ENCODE assay signal across 8 mouse cellular contexts in the genomic region with DNA sequence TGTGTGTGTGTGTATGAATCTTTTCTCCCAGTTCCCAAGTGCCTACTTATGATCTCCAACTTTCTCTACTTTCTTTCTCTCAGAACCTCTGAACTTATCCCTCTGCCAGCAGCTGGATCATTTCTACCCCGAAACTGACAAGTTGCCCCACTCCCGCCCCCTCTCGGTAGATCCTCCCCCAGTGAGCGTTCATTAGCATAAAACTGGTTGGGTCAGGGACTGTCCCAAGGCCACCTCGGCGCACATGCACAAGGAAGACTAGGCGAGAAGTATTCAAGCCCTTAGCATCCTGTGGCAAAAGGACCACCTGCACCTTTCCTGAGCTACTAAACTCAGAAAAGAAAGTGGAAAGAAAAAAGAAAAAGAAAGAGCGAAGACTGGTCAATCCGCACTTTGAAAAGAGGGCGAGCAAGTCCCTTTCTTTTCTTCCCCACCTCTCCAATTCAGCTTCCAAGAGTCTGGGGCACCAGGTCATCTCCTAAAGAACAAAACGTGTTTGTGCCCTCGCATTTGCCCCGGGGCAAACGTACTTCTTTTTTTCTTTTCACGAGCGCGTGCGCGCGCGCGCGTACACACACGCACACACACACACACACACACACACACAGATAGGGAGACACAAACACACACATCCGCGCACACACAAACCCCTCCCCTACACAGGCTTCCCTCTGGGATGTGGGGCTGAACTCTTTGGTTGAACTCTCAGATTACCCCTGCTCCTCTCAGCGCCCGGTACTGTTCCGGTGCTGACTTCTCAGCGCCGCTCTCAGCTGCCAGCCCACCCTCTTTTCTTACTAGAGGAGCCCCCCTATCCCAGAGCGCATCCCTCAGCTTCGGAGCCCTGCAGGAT. TPM values are rescaled to one million over a fixed set of nuclear protein-coding genes. Genes with fewer than 3 reads are reported as not detected.
A peak's percentile ranks its signal among the peaks of the same experiment; 100 is the strongest.
DNase-seq lines count a peak whose midpoint lies in the region; ATAC-seq lines count a peak whose summit lies in the region.

No protein-coding gene starts in this region.

- H3K36me3 ChIP-seq in embryonic facial prominence, embryonic 14.5 days (ENCODE audit: control insufficient read depth, insufficient read depth, low read length), result no peaks in the 10 kb centered on the region
- H3K36me3 ChIP-seq in megakaryocyte, embryonic 14.5 days (replicated peaks; ENCODE audit: low read length), result no peaks in the 10 kb centered on the region

- 1% methylated on average over 33 of the region's 33 CpGs for WGBS in embryonic facial prominence, embryonic 14.5 days

- DNase-seq in thymus, postnatal 4 days, result peak; percentile 7
- no peak for DNase-seq in thymus, postnatal 0 days (ENCODE audit: low spot score)
- peak; percentile 68 for DNase-seq in embryonic facial prominence, embryonic 14.5 days (ENCODE audit: low spot score)
- peak; percentile 43 to 51 for DNase-seq in heart, postnatal 10 days
- DNase-seq in kidney, postnatal 36 days, result peak; percentile 82 to 86
- DNase-seq in spleen, postnatal 10 days (ENCODE audit: low spot score in 2 of 2), result peak; percentile 24 to 65
- no peak for DNase-seq in frontal cortex, postnatal 10 days (ENCODE audit: low spot score in 2 of 2)

- H3K4me1 ChIP-seq in embryonic facial prominence, embryonic 14.5 days (ENCODE audit: control insufficient read depth, insufficient read depth, low read length), result no peaks in the 10 kb centered on the region
- H3K4me1 ChIP-seq in megakaryocyte, embryonic 14.5 days, result peaks cover 23% of the 10 kb centered on the region

- H3K4me3 ChIP-seq in embryonic facial prominence, embryonic 14.5 days (ENCODE audit: low read depth, low read length), result peak overlapping the region; percentile 74
- H3K4me3 ChIP-seq in megakaryocyte, embryonic 14.5 days (replicated peaks), result peak overlapping the region; percentile 97

- no peaks in the 10 kb centered on the region for H3K9me3 ChIP-seq in embryonic facial prominence, embryonic 14.5 days (ENCODE audit: control insufficient read depth, low read length)
- no peaks in the 10 kb centered on the region for H3K9me3 ChIP-seq in megakaryocyte, embryonic 14.5 days

- H3K27ac ChIP-seq in embryonic facial prominence, embryonic 14.5 days (replicated peaks; ENCODE audit: low read depth, low read length), result peak overlapping the region; percentile 78

- intact Hi-C loops in heart, postnatal 10 days (cut with DNase I), result loop anchor here (10.0 kb wide), 2 partner anchors 133 to 353 kb away; no protein-coding TSS in a partner anchor

- H3K9ac ChIP-seq in embryonic facial prominence, embryonic 14.5 days (ENCODE audit: low read depth, low read length), result peak overlapping the region; percentile 73

- peak overlapping the region; percentile 96 for H3K4me2 ChIP-seq in embryonic facial prominence, embryonic 14.5 days (ENCODE audit: low read depth, low read length)

- peak; percentile 51 for ATAC-seq in embryonic facial prominence, embryonic 14.5 days (ENCODE audit: low read depth)

- H3K27me3 ChIP-seq in embryonic facial prominence, embryonic 14.5 days (replicated peaks; ENCODE audit: control insufficient read depth, insufficient read depth, low read length), result peaks cover 5% of the 10 kb centered on the region; the same call in 1 of the 2 replicates
- H3K27me3 ChIP-seq in megakaryocyte, embryonic 14.5 days (replicated peaks), result peaks cover 9% of the 10 kb centered on the region

RNA-seq across cellular contexts. Expression of gene Dach1, which starts 2.2 kb away (rescaled TPM):
- 0.26 and 0.38 TPM in 2 replicates for polyA plus RNA-seq in thymus, postnatal 0 days (2015; fragmentation: Nextera tagmentation; extraction: Ambion mirVana)
- polyA plus RNA-seq in embryonic facial prominence, embryonic 14.5 days (2014; fragmentation: Nextera tagmentation; extraction: Ambion mirVana), result 4.1 and 4.5 TPM in 2 replicates
- total RNA-seq in heart, postnatal 10 days (2021), result 10 to 100 TPM; 21.5 to 25.6 TPM
- 0.49 TPM in 1 of 2 replicates, not detected in the other for polyA plus RNA-seq in megakaryocyte, embryonic 14.5 days (2012; ENCODE audit: insufficient read depth, low replicate concordance)

Comparison
In these comparisons a context has a peak if more than half of its experiments do, and no peak if none do; other contexts are left out.
1. DNase-seq: peak in thymus, postnatal 4 days (single experiment), embryonic facial prominence, embryonic 14.5 days (single experiment), heart, postnatal 10 days (2 of 2), kidney, postnatal 36 days (2 of 2) and spleen, postnatal 10 days (2 of 2); none in thymus, postnatal 0 days (single experiment) and frontal cortex, postnatal 10 days (0 of 2).